Mouse (Mus musculus) c-Kit-positive CD71-positive TER-119-positive erythroid progenitor cells, embryonic 14.5 days (primary cell): ENCODE results near the gene Grid1.
A peak's percentile ranks its signal among the peaks of the same experiment; 100 is the strongest.

Source experiments
- DNase-seq: peaks from one replicate; pipeline ENCODE4 v3.0.0-alpha.2; 2013; ENCODE audit warnings: low spot score

Gene Grid1

GRCm38 (mm10) chr14:34819919-34820652, at the start of gene Grid1:
Gene Grid1, plus strand, starts transcription at chr14:34820108.
- DNase-seq, result no peak

DNA sequence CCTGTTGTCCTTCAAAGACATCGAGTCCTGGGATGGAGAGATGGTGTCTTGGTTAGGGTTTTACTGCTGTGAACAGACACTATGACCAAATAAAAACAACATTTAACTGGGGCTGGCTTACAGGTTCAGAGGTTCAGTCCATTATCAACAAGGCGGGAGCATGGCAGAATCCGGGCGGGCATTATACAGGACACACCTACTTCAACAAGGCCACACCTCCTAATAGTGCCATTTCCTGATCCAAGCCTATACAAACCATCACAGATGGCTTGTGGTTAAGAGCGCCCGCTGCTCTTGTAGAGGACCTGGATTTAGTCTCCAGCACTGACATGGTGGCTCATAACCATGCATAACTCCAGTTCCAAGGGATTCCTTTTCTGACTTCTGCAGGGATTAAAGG, 49.4 kb upstream of the Grid1 start:
- peak; percentile 22 for DNase-seq

DNA sequence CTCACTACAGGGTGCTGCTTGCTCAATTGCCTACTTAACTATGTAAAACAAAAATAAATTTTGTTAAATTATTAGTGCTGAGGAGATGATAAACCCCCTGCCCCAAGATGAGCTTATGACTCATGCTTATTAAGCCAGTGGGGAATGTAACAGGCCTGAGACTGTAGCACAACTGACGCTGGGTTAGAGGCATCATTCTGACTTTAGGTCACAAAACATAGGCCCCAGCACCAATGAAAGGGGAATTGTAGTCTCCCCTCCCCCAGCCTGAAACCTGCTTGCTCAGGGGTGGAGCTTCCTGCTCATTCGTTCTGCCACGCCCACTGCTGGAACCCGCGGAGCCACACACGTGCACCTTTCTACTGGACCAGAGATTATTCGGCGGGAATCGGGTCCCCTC, 48.3 kb upstream of the Grid1 start:
- no peak for DNase-seq

DNA sequence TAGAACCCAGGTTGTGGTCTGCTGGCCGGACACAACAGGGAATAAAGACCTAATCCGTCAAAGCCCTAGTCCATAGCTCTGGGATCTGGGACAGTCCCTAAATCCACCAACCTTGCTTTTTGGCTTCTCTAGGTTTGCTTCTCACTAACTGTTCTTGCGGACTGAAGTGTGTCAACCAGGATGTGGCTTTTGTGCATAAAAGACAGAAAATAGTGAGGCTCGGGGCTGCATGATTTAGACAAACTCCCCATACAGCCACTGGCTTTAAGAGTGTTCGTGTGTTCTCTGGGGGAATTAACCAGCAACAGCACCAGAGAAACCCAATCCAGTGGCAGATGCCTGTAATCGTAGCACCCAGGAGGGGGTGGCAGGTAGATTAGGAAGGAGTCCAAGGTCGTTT, 47.8 kb upstream of the Grid1 start:
- DNase-seq, result no peak

DNA sequence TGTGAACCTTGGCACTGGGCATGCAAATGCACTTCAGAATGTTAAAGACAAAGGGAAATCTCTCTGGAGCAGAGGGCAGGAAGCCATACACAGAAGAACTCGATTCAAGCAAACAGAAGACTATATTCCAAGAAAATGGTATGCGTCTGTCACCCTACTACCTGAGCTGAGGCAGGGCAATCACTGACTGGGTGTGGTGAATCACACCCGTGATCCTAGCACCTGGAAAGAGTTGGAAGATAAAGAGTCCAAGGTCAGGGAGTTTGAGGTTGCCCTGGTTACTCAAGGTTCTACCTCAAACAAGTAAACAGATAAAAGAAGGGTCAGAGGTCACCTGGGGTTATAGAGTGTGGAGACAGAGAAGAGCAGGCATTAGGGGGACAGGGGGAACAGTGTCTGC, 46.2 kb upstream of the Grid1 start:
- no peak for DNase-seq

GRCm38 (mm10) chr14:34774231-34774630, 45.7 kb upstream of the Grid1 start:
- no peak for DNase-seq

DNA sequence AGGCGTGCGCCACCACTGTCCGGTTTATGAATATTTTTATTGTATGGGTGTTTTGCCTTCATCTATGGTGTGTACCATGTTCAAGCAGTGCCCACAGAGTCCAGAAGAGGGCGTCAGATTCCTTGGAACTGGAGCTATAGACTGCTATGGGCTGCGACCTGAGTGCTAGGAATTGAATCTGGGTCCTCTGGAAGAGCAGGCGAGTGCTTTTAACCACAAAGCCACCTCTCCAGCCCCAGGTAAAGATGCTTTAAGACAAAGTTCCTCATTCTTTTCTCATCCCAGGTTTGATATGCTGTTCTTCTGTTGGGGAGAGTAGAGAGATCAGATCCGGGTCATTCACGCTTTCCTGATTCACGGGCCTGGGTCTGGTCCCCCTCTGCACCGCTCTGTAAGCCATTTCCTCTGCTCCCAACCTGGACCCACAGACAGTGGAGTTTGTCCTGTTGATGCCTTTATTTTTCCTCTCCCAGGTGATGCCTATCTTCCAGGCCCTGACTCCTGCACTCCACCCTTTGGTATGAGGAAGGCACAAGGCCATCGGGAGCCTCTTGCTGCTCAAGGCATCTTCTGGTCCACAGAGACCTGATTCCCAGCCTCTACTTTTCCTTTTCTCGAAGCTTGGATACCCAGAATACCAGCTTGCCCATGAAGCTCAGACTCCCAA, 43.1 kb upstream of the Grid1 start:
- DNase-seq, result no peak

- peak; percentile 61 for DNase-seq
Observed at GRCm38 (mm10) chr14:34777810-34778209, 42.1 kb upstream of the Grid1 start.

GRCm38 (mm10) chr14:34778760-34779159, 41.1 kb upstream of the Grid1 start:
- DNase-seq, result no peak

- no peak for DNase-seq
Observed at GRCm38 (mm10) chr14:34793406-34794037, 26.4 kb upstream of the Grid1 start.

GRCm38 (mm10) chr14:34810763-34811489, 9.0 kb upstream of the Grid1 start:
- DNase-seq, result peak; percentile 29

DNA sequence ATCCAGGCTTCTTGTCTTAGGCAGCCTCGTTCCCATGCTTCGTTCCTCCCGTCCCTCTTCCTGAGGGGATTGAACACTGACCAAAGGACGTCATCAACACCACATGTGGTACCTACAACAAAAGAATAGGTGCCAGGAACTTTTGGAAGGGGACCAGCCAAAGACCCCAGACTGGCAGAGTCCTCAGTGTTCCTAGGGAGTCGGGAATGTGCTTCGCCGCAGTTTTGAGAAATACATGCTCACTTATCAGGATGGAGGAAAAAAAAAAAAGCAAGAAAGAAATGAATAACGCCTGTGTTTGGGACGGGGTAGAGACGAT, 8.5 kb upstream of the Grid1 start:
- DNase-seq, result no peak

GRCm38 (mm10) chr14:34816301-34816700, 3.6 kb upstream of the Grid1 start:
- DNase-seq, result no peak

- DNase-seq, result no peak
Observed at GRCm38 (mm10) chr14:34818387-34818980, 1.4 kb upstream of the Grid1 start.

GRCm38 (mm10) chr14:34819121-34819918, 588 bp upstream of the Grid1 start:
- DNase-seq, result no peak

- no peak for DNase-seq
Observed at GRCm38 (mm10) chr14:34820653-34821005, 721 bp downstream of the Grid1 start.

DNA sequence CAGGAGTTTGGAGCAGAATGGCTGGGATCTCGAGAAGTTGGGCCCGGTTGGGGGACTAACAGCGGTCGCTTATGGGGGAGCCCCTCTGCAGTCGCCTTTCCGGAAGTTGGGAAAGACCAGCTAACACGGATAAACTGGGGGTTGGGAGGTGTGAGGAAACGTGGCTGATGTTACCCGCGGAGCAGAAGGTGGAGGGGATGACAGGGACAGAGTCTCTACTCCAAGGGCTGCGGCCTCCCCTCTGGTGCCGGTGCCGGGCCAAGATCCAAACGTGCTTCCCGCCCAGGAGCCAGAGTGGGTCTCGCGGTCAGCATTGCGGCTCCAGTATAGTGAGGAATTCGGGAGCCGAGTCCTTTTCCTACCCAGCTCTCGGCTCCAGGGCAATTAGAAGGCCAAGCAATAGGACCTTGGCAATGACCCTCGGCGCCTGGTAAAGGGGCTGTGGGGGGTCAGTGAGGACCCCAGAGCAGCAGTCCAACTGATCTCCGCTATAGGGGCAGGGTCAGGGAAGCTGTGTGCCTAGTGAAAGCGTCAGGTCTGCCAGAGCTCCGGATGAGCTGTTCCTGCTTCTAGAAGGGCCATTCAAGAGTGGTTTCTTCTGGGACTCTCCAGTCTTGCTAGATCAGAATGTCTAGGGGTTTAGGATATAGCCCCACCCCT, 1.4 kb downstream of the Grid1 start:
- DNase-seq, result no peak

DNA sequence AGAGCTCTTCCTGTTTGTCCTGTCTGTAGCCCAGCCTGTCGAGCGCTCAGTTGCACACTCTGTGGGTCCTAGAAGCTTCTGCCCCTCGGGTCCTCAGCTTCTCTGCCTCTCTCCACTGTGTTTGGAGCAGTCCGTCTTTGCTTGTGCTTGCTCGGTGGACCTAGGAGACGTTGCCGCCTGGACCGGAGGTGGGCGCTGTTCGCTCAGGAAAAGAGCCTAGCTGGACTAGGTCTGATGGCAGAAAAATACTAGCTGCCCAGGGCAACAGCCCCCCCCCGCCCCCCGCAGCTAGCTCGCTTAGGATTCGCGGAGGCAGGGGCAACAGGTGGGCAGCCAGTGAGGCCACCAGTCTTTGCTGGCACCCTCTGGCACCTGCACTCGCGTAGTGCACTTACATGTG, 3.2 kb downstream of the Grid1 start:
- DNase-seq, result no peak

GRCm38 (mm10) chr14:34824186-34824585, 4.3 kb downstream of the Grid1 start:
- no peak for DNase-seq

DNA sequence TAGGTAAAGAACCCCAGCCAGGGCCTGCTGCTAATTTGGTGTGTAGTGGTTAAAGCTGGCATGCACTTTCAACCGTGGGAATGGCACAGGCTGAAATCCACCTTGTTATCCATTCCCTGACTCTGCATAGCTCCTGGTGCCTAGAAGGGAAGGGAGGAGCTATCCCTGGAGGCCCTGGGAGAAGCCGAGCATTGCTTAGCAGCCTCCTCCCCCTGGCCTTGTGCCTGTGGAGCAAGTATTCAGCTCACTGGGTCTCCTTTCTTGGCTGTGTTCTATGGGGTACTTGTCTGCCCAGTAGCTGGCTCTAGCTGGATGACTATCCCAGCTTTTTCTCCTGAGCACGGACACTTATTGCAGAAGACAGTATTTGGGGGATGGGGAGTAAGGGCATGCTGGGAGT, 6.0 kb downstream of the Grid1 start:
- no peak for DNase-seq

DNA sequence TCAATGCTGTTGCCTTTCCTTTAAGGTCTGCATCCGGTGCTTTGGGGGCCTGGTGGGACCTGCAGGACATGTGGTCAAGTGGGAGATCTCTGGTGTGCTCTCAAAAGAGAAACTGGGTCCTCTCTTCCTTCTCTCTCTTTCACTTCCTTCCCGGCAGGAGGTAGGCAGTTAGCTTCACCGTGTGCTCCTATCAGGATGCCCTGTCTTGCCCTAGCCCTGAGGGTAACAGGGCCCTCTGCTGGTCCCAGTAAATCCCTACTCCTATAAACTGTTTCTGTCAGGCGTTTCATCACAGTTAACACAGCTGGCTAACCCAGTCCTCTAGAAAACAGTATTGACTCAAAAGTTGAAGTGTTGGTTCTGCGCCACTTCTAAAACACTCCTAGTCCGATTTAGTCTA, 9.9 kb downstream of the Grid1 start:
- DNase-seq, result no peak
